Mouse (Mus musculus): ENCODE measurements at regions not wholly inside any gene's neighbourhood (a gene's known extent, or its start where the extent isn't known, plus 50 kb on each side); places are given as distances from the start of the nearest gene placed in this dataset.
"Not testable (repeated sequence)": the region's sequence is repeated elsewhere in the genome, so short reads cannot be mapped to it uniquely, and the experiment has no call there.

- no peak for DNase-seq
Observed at GRCm38 (mm10) chr7:73608070-73608803, 66.6 kb upstream of the Chd2 start.

- no peak for DNase-seq
Observed at GRCm38 (mm10) chr7:73607450-73608005, 65.9 kb upstream of the Chd2 start.

GRCm38 (mm10) chr7:73606677-73607449 lies 65.2 kb upstream of the Chd2 start:
- peak; percentile 95 for DNase-seq

DNA sequence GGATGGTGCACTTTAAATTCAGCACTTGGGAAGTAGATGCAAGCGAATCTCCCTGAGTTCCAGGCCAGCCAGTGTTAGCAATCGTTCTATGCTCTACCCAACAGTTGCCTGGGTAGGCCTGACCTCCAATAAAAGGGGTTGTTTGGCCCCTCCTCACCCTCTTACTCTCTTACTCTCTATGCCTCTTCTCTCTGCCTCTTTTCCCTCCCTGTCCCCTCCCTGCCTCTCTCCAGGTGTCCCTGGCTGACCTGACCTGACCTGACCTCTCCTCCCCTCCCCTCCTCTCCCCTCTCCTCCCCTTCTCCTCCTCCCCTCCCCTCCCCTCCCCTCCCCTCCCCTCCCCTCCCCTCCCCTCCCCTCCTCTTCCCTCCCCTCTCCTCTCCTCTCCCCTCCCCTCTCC lies 63.0 kb upstream of the Chd2 start:
- no peak for DNase-seq

DNA sequence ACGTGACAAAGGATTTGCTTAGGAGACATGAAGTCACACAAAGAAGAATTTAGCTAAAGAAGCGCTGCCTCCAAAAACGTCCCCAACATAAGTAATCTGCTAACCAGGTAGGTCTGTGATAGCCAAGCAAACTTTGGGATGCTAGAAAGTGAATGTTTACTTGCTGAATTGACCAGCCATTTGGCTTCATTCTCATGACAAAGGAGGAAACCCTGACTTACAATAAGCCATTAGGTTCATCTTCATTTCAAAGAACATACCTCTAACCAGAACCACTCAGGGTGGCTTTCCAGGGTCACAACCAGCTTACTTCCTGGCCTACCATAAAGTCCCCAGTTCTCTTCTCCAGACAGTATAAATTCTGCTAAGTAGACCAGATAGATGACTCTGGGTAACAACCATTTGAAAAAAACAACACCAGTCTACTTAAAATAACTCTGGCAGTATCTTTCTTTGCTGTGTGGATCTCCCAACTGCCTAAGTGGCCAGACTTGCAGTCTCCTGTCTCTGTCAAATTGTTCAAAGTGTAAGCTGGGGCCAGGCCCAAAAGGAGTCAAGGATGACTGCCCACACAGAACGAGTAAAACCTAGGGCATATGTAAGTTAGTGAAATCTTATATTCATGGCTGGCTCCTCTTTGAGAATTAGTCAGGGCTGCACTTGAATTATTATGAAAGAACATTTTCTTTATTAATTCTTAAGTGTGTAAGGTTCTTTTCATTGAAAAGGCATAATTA lies 61.4 kb upstream of the Chd2 start:
- no peak for DNase-seq

- DNase-seq, result no peak
Observed at GRCm38 (mm10) chr7:73601336-73601735, 59.7 kb upstream of the Chd2 start.

- DNase-seq, result no peak
Observed at GRCm38 (mm10) chr7:73600776-73601175, 59.1 kb upstream of the Chd2 start.

- not testable (repeated sequence) for DNase-seq
Observed at GRCm38 (mm10) chr7:73600003-73600385, 58.4 kb upstream of the Chd2 start.

DNA sequence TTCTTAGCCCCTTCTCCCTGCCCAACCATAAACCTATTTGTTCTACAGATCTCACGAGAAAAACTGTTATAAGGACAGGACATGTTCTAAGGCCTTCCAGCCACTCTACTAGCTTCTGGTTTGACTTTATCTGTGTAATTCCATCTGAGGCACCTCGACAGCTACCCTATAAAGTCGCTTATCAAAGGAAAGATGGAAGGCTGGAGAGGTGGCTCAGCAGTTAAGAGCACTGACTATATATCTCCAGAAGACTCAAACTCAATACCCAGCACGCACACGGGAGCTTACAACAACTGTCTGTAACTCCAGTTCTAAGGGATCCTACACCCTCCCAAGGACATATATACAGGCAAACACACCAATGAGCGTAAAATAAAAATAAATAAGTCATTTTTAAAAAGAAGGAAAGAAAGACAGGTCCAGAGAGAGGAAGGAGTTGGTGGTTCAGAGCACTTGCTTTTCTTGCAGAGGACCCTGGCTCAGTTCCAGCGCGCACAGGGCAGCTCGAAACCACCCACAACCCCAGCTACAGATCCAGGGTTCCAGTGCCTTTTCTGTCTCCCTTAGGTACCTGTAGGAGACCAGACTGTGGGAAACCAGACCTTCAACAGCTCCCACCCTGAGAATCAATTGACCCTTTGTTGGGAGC lies 57.8 kb upstream of the Chd2 start:
- no peak for DNase-seq

DNA sequence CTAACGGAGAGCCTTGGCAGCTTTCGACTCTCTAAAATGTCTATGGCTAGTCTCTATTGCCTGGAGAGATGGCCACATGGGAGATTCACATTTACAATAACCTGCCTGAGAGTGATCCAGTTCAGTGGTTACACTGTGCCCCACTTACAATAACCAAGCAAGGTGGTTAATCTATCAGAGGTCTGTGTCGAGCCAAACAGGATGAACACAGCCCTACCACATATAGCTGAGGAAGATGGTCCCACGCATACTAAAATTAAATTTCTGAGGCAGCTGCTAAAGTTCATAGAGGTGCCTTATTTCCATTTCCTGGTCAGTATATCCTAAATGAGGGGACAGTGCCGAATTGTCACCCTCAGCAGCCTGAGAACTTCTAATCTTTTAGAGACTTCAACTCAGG lies 56.3 kb upstream of the Chd2 start:
- DNase-seq, result no peak

DNA sequence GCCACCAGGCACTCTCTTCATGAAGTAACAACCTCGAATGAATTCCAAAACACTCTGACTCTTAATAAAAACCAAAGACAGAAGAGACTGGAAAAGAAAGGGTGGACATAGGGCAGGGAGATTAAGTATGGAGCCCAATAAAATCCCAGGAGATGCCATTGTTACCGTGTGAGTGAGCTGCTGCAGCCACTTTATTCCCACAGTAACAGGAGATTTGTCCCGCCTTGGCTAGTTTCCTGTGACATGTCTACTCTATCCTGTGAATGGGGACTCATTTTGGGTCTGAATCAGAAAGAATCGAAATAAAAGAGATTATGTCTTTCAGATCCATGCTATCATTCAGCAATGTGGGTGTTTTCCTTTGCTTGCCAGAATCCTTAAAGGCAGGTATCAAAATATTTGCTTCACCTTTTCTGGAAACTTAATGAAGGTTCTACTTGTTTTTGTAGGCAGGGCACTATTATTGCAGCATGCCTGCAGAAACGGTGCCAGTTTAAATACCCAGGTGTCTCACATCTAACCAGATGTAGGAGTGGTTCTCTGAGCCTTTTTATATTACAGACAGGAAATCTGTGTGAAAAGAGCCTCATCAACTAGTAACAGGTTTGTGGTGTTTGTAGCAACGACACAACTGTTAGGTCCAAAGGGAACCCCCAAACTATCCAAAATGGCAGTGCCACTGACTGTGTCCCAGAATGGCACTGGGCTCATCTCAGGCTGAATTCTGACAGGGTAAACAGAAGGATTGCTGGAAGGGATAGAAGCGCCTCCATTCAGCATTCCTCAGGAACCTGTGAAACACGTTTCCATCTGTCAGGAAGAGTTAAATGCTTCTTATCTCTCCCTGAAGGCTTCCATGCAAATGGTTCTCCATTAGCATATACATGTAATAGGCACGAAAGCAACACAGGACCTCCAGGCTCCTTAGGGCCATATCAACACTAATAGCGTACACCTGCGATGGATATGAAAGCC lies 55.5 kb upstream of the Chd2 start:
- no peak for DNase-seq

DNA sequence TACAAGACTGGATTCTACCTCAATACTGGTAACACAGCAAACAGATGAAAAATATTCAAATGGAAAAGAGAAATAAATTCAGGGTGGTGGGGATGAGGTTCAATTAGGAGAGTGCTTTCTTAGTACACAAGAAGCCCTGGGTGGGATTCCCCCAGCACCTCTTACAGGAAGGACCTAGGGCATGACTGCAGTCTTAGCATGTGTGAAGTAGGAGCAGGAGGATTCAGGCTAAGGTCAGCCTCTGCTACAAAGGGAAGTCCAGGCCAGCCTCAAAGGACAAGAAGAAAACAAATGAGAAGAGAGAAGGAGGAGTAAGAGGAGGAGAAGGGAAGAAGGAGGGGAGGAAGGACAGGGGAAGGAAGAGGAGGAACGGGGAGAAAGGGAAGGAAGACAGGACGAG lies 54.8 kb upstream of the Chd2 start:
- no peak for DNase-seq

DNA sequence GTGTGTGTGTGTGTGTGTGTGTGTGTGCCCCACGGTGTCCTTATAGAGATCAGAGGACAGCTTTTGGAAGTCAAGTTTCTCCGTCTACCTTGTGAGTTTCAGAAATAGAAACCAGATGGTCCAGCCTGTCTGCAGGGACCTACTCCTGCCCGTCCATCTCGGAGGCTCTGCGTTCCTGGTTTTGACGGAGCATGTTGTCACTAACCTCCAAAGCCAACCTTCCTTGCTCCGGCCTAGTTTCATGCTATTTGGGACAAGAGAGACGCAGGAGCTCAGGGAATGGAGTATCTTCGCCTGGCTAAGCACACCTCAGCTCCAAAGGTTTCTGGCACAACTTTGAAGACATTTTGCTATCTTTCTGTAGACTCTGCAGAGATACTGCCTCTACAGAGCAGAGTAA lies 54.2 kb upstream of the Chd2 start:
- peak; percentile 78 for DNase-seq

DNA sequence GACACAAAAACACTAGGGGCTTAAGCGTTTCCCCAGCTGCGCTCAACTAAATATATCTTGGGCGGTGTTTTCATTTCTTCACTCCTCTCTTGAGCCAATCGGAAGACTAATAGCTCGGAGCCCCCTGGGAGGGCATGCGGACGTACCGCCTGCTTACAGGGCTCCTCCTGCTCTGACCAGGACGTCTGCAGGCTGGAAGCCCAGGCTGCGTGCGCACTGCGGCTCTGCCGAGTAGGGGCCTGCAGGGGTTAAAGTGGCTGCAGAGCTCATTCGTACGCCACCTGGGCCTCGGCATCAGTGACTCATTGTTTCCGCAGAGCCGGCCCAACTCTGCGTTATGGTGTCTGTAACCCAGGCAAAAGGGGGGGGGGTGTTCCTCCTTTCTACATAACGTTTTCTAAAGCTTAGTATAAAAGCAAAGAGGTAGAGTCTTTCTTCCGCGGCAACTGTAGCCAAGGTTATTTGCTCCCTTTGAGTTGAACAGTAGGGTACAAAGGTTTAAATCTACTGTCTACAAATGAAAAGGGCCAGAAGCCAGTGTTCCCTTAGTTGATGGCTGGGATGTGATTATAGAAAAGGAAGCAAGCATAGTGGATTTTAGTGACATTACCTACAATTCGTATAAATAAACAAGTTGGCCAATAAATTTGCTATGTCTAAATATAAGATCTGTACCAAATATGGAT lies 53.7 kb upstream of the Chd2 start:
- peak; percentile 95 for DNase-seq

DNA sequence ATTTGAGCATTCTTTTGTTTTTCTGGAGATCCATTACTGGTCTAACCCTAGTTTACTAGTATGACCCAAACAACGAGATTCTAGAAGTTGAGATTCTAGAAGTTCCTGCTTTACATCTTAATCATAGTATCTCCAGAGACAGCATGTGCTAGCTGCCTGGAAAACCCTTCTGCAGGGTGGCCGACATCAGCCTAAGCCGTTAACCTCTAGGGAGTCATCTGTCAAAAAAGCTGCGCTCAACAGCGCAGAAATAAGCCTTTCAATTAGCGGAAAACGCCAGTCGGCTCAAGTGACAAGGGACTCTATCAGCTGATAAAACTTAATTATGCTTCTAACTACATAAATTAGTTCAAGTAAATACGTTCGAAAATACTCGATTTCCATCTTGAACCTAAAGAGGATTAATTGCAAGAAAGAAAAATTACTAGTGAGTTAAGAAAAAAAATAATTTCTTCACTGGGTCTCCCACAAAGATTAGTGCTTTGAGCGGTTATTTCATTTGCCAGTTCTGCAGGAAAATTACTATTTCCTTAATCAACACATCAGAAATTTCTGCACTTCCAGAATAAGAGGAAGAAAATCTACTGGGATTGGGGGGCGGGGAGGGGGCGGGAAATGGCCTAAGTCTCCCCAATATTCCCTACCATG lies 53.0 kb upstream of the Chd2 start:
- DNase-seq, result no peak

DNA sequence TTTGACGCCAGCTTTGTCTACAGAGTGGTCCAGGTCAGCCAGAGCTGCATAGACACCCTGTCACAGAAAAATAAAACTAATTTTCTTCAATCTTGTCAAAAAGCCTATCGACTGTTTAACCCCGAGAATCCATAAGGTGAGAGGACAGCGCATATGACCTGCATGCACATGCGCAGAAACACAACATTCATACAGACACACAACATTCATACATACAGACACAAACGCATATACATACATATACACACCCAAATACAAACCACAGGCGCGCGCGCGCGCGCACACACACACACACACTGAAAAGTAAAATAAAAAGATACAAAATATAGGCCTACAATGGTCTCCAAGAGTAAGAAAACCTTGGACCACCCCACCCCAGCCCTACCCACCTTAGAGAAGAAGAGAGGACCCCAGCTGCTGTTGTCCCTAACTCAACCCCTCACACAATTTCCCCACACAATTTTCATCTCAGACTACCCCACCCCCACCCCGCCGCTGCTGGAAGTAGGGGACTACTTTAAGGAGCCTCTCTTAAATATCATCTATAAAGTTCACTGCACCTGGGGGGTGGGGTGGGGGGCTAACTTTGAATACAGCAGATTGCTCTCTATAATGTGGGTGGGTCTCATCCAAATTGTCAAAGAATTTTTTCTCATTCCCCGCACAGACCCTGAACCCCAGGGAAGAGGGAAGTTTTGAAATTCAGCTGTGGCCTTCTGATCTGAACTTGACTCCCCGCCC lies 52.2 kb upstream of the Chd2 start:
- no peak for DNase-seq

- no peak for DNase-seq
Observed at GRCm38 (mm10) chr7:73592857-73593256, 51.2 kb upstream of the Chd2 start.
